ENCODE assay signal across 23 mouse cellular contexts in the genomic region with DNA sequence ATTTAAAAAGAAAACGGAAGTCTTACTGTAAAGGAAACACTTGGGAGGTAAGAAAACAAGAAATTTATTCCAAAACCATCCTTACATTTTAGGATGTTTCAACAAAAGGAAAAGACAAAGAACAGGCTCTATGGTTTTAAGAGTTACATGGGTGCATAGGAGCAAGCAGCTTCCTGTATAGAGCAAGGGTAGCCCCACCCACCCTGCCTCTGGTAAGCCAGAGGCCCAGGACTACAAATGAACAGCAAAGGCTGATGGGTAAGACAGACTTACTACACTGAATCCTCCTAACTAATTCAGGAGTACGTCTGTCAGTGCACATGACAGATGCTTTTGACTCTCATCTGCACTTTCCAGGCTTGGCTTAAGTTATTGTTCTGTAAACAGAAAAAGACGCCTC. TPM values are rescaled to one million over a fixed set of nuclear protein-coding genes. Genes with fewer than 3 reads are reported as not detected.
A peak's percentile ranks its signal among the peaks of the same experiment; 100 is the strongest.
DNase-seq lines count a peak whose midpoint lies in the region; ATAC-seq lines count a peak whose summit lies in the region.
"Had no signal": no experiment of that assay in that cellular context is flagged by ENCODE, and none has a peak within 500 bp of the region (broad histone marks: within the 10 kb centered on the region; RNA-seq: fewer than 3 reads in every experiment).

No protein-coding gene starts in this region.

- no peak for ATAC-seq in monocyte, adult 5-6 weeks (replicated peaks; ENCODE audit: insufficient number of reproducible peaks, low FRiP score, low TSS enrichment, poor library complexity, severe bottlenecking)
- ATAC-seq: forebrain, embryonic 14.5 days; inflammation-experienced regulatory T-cells, adult 6 months; midbrain, embryonic 13.5 days had no signal

- peak; percentile 15 for DNase-seq in CD4-positive helper T cell, adult 2 months (ENCODE audit: low read depth, low spot score)
- peak; percentile 16 for DNase-seq in ES-CJ7 (ENCODE audit: low read depth, low spot score)
- peak; percentile 23 for DNase-seq in induced T-regulatory cell, adult 2 months (ENCODE audit: low read depth)
- peak; percentile 75 for DNase-seq in thymus, postnatal 14 days
- no peak for DNase-seq in MN1 (ENCODE audit: low spot score)
- no peak for DNase-seq in cerebellum, adult 9-11 months
- DNase-seq in embryo, embryonic 10 days (ENCODE audit: low spot score), result no peak
- DNase-seq: adrenal gland, postnatal 14 days; cerebellum, adult 11-12 months; cerebellum, postnatal 14 days; gastrocnemius, postnatal 25 days; heart, adult 18-20 months; heart, postnatal 4 days; kidney, adult 18-20 months; layer of hippocampus, adult 9-11 months; liver; lung, adult 2 months; lung, postnatal 10 days; spleen, adult 18-20 months had no signal

RNA-seq across cellular contexts. Expression of gene Srpk2, which starts 38.7 kb away (rescaled TPM):
- total RNA-seq in monocyte, adult 5-6 weeks (2017), result 26.5 to 58.8 TPM (median 33.6 TPM) in 3 replicates

Comparison
In these comparisons a context has a peak if more than half of its experiments do, and no peak if none do; other contexts are left out.
1. DNase-seq: peak in CD4-positive helper T cell, adult 2 months (single experiment), ES-CJ7 (single experiment), induced T-regulatory cell, adult 2 months (single experiment) and thymus, postnatal 14 days (single experiment); none in MN1 (single experiment), cerebellum, adult 9-11 months (single experiment) and embryo, embryonic 10 days (single experiment).